Mouse (Mus musculus) midbrain, embryonic 13.5 days (tissue): ENCODE results near the gene Dlg1. TPM values are rescaled to one million over a fixed set of nuclear protein-coding genes. Genes with fewer than 3 reads are reported as not detected.
A peak's percentile ranks its signal among the peaks of the same experiment; 100 is the strongest.

Experiments used
- ATAC-seq: fragments of 200-750 bp; cut with Nextera tagmentation; 2 replicates; pipeline ENCODE4 v1.8.0; 2017; ENCODE audit warnings: mild to moderate bottlenecking, moderate TSS enrichment, moderate library complexity
- H3K27ac ChIP-seq: fragments of 300-500 bp; sonication (generic); 2 replicates; pipeline ENCODE4 v1.5.1; 2015; ENCODE audit warnings: inconsistent platforms, mild to moderate bottlenecking, moderate library complexity
- H3K27me3 ChIP-seq: fragments of 300-500 bp; sonication (generic); 2 replicates; pipeline ENCODE4 v1.6.1; 2015; ENCODE audit warnings: mild to moderate bottlenecking, inconsistent platforms
- H3K36me3 ChIP-seq: fragments of 300-500 bp; sonication (generic); 2 replicates; pipeline ENCODE4 v1.6.1; 2015; ENCODE audit warnings: mild to moderate bottlenecking, inconsistent platforms
- H3K4me1 ChIP-seq: fragments of 300-500 bp; sonication (generic); replicated peaks from 2 replicates; pipeline ENCODE4 v1.6.1; 2015; ENCODE audit warnings: inconsistent platforms
- H3K4me2 ChIP-seq: fragments of 300-500 bp; sonication (generic); replicated peaks from 2 replicates; pipeline ENCODE4 v1.6.1; 2015; ENCODE audit warnings: moderate library complexity, mild to moderate bottlenecking, inconsistent platforms
- H3K4me3 ChIP-seq: fragments of 300-500 bp; sonication (generic); replicated peaks from 2 replicates; pipeline ENCODE4 v1.5.1; 2015; ENCODE audit warnings: mild to moderate bottlenecking, inconsistent platforms
- H3K9ac ChIP-seq: fragments of 300-500 bp; sonication (generic); replicated peaks from 2 replicates; pipeline ENCODE4 v1.6.1; 2015; ENCODE audit warnings: mild to moderate bottlenecking, inconsistent platforms
- H3K9me3 ChIP-seq: fragments of 300-500 bp; sonication (generic); 2 replicates; pipeline ENCODE4 v1.6.1; 2016; ENCODE audit warnings: mild to moderate bottlenecking, inconsistent platforms
- WGBS: fragments of 180-500 bp; shearing (Covaris S2); methylation state at CpG from one replicate; pipeline ENCODE4 v1.1.7; 2015; 5-methylcytosine and 5-hydroxymethylcytosine counted together
- polyA plus RNA-seq: library from polyadenylated mRNA; unstranded; fragments of >200 nt; fragmentation: Nextera tagmentation; extraction: Ambion mirVana; gene quantifications from 2 replicates; pipeline ENCODE4 v1.2.1, GENCODE M21; 2015

Gene Dlg1
- polyA plus RNA-seq, 1 experiment from 2014 or later = 13.9 TPM

- no peaks in the 10 kb centered on the region for H3K36me3 ChIP-seq
- H3K27ac ChIP-seq = no peak overlapping the region
- no peak for ATAC-seq
- no peak overlapping the region for H3K4me2 ChIP-seq
- no peaks in the 10 kb centered on the region for H3K4me1 ChIP-seq
- no peak overlapping the region for H3K9ac ChIP-seq
- no peak overlapping the region for H3K4me3 ChIP-seq
- no peaks in the 10 kb centered on the region for H3K9me3 ChIP-seq
- WGBS = 94% methylated on average over 4 of the region's 4 CpGs
- H3K27me3 ChIP-seq = no peaks in the 10 kb centered on the region
These were observed 28.9 kb upstream of the Dlg1 start for GRCm38 (mm10) chr16:31634371-31634770.

- WGBS = 45% methylated on average over 7 of the region's 7 CpGs
- H3K4me1 ChIP-seq = no peaks in the 10 kb centered on the region; the same call in 1 of the 2 replicates
- ATAC-seq = no peak
- H3K9me3 ChIP-seq = no peaks in the 10 kb centered on the region
- no peaks in the 10 kb centered on the region for H3K36me3 ChIP-seq
- no peaks in the 10 kb centered on the region for H3K27me3 ChIP-seq
- H3K27ac ChIP-seq = no peak overlapping the region
- H3K4me2 ChIP-seq = no peak overlapping the region
- no peak overlapping the region for H3K4me3 ChIP-seq
- no peak overlapping the region for H3K9ac ChIP-seq
These were observed 24.9 kb upstream of the Dlg1 start for GRCm38 (mm10) chr16:31638393-31638792.

- no peak overlapping the region for H3K4me3 ChIP-seq
- H3K4me2 ChIP-seq = no peak overlapping the region
- no peaks in the 10 kb centered on the region for H3K36me3 ChIP-seq
- no peaks in the 10 kb centered on the region for H3K9me3 ChIP-seq
- no peak overlapping the region for H3K27ac ChIP-seq
- no peak overlapping the region for H3K9ac ChIP-seq
- no peak for ATAC-seq
- 81% methylated on average over 4 of the region's 4 CpGs for WGBS
- H3K4me1 ChIP-seq = no peaks in the 10 kb centered on the region; the same call in 1 of the 2 replicates
- no peaks in the 10 kb centered on the region for H3K27me3 ChIP-seq
These were observed 23.3 kb upstream of the Dlg1 start for GRCm38 (mm10) chr16:31639946-31640345.

- Histone ChIP-seq H3K4me3 (no peak overlapping the region), H3K4me2 (no peak overlapping the region), H3K4me1 (no peaks in the 10 kb centered on the region; the same call in 1 of the 2 replicates), H3K27me3 (no peaks in the 10 kb centered on the region), H3K27ac (no peak overlapping the region), H3K36me3 (no peaks in the 10 kb centered on the region), H3K9me3 (no peaks in the 10 kb centered on the region), H3K9ac (no peak overlapping the region)
- ATAC-seq = no peak
- 83% methylated on average over 4 of the region's 4 CpGs for WGBS
These were observed 21.5 kb upstream of the Dlg1 start for GRCm38 (mm10) chr16:31641776-31642175.

GRCm38 (mm10) chr16:31647221-31647620 lies 16.0 kb upstream of the Dlg1 start:
- H3K27me3 ChIP-seq = no peaks in the 10 kb centered on the region
- H3K4me1 ChIP-seq = peaks cover 16% of the 10 kb centered on the region
- no peak overlapping the region for H3K4me2 ChIP-seq
- WGBS = 59% methylated on average over 7 of the region's 7 CpGs
- H3K9ac ChIP-seq = no peak overlapping the region
- ATAC-seq = no peak
- no peaks in the 10 kb centered on the region for H3K36me3 ChIP-seq
- no peak overlapping the region for H3K4me3 ChIP-seq
- no peak overlapping the region for H3K27ac ChIP-seq
- H3K9me3 ChIP-seq = no peaks in the 10 kb centered on the region

- Histone ChIP-seq H3K9ac (no peak overlapping the region), H3K9me3 (no peaks in the 10 kb centered on the region), H3K4me3 (no peak overlapping the region), H3K4me2 (no peak overlapping the region), H3K36me3 (no peaks in the 10 kb centered on the region), H3K27me3 (no peaks in the 10 kb centered on the region), H3K27ac (no peak overlapping the region), H3K4me1 (peaks cover 25% of the 10 kb centered on the region)
- peak; percentile 53; the same call in 1 of the 2 replicates for ATAC-seq
- 15% methylated on average over 6 of the region's 6 CpGs for WGBS
These were observed 12.5 kb upstream of the Dlg1 start for GRCm38 (mm10) chr16:31650788-31651187.

GRCm38 (mm10) chr16:31651541-31651940 lies 11.7 kb upstream of the Dlg1 start:
- Histone ChIP-seq H3K36me3 (no peaks in the 10 kb centered on the region), H3K27ac (no peak overlapping the region), H3K27me3 (no peaks in the 10 kb centered on the region), H3K4me3 (no peak overlapping the region), H3K9ac (no peak overlapping the region), H3K9me3 (no peaks in the 10 kb centered on the region), H3K4me1 (peaks cover 25% of the 10 kb centered on the region), H3K4me2 (no peak overlapping the region)
- WGBS = 78% methylated on average over 3 of the region's 3 CpGs
- no peak for ATAC-seq

- Histone ChIP-seq H3K4me2 (no peak overlapping the region), H3K4me1 (peaks cover 25% of the 10 kb centered on the region), H3K4me3 (no peak overlapping the region), H3K36me3 (no peaks in the 10 kb centered on the region), H3K27ac (no peak overlapping the region), H3K9me3 (no peaks in the 10 kb centered on the region), H3K9ac (no peak overlapping the region), H3K27me3 (no peaks in the 10 kb centered on the region)
- 40% methylated on average over 9 of the region's 9 CpGs for WGBS
- ATAC-seq = no peak
These were observed 11.0 kb upstream of the Dlg1 start for GRCm38 (mm10) chr16:31652115-31652843.

- no peak overlapping the region for H3K9ac ChIP-seq
- H3K4me3 ChIP-seq = no peak overlapping the region
- no peaks in the 10 kb centered on the region for H3K36me3 ChIP-seq
- no peaks in the 10 kb centered on the region for H3K27me3 ChIP-seq
- H3K4me1 ChIP-seq = peaks cover 25% of the 10 kb centered on the region
- no peak for ATAC-seq
- 64% methylated on average over 5 of the region's 5 CpGs for WGBS
- H3K9me3 ChIP-seq = no peaks in the 10 kb centered on the region
- no peak overlapping the region for H3K4me2 ChIP-seq
- no peak overlapping the region for H3K27ac ChIP-seq
These were observed 9.6 kb upstream of the Dlg1 start for GRCm38 (mm10) chr16:31653616-31654015.

GRCm38 (mm10) chr16:31654021-31654420 lies 9.2 kb upstream of the Dlg1 start:
- Histone ChIP-seq H3K4me1 (peaks cover 25% of the 10 kb centered on the region), H3K9ac (no peak overlapping the region), H3K9me3 (no peaks in the 10 kb centered on the region), H3K36me3 (no peaks in the 10 kb centered on the region), H3K27ac (no peak overlapping the region), H3K4me3 (no peak overlapping the region), H3K27me3 (peaks cover 4% of the 10 kb centered on the region; the same call in 1 of the 2 replicates), H3K4me2 (no peak overlapping the region)
- WGBS = 79% methylated on average over 7 of the region's 7 CpGs
- no peak for ATAC-seq

GRCm38 (mm10) chr16:31655531-31655930 lies 7.7 kb upstream of the Dlg1 start:
- H3K27ac ChIP-seq = no peak overlapping the region
- no peaks in the 10 kb centered on the region for H3K9me3 ChIP-seq
- 85% methylated on average over 2 of the region's 2 CpGs for WGBS
- no peak overlapping the region for H3K4me3 ChIP-seq
- no peak for ATAC-seq
- H3K9ac ChIP-seq = no peak overlapping the region
- H3K27me3 ChIP-seq = peaks cover 10% of the 10 kb centered on the region
- peaks cover 25% of the 10 kb centered on the region for H3K4me1 ChIP-seq
- H3K4me2 ChIP-seq = no peak overlapping the region
- H3K36me3 ChIP-seq = no peaks in the 10 kb centered on the region

- H3K4me2 ChIP-seq = no peak overlapping the region
- H3K27me3 ChIP-seq = peaks cover 21% of the 10 kb centered on the region
- H3K4me3 ChIP-seq = no peak overlapping the region
- no peak overlapping the region for H3K27ac ChIP-seq
- H3K9ac ChIP-seq = no peak overlapping the region
- no peaks in the 10 kb centered on the region for H3K36me3 ChIP-seq
- no peak for ATAC-seq
- no peaks in the 10 kb centered on the region for H3K9me3 ChIP-seq
- 28% methylated on average over 2 of the region's 2 CpGs for WGBS
- peaks cover 7% of the 10 kb centered on the region; the same call in 1 of the 2 replicates for H3K4me1 ChIP-seq
These were observed 5.7 kb upstream of the Dlg1 start for GRCm38 (mm10) chr16:31657502-31657901.
